Mouse (Mus musculus): ENCODE data around the gene Ttc23l.

- TF ChIP-seq POLR2A (IDR thresholded peaks at IDR 0.05; ENCODE audit: control insufficient read depth, extremely low read depth, insufficient read depth, low read length, poor library complexity) (no peak), CTCF (IDR thresholded peaks at IDR 0.05; ENCODE audit: borderline replicate concordance, control insufficient read depth, extremely low read depth, insufficient read depth, low read length, poor library complexity) (no peak)
These were observed 40.9 kb upstream of the Ttc23l start for GRCm38 (mm10) chr15:10599413-10599812.
